ENCODE assay signal across 21 mouse cellular contexts in genomic region chr10:78585606-78586005, GRCm38 (mm10). TPM values are rescaled to one million over a fixed set of nuclear protein-coding genes. Genes with fewer than 3 reads are reported as not detected.
"Had no signal": no experiment of that assay in that cellular context is flagged by ENCODE, and none has a peak within 500 bp of the region (broad histone marks: within the 10 kb centered on the region; RNA-seq: fewer than 3 reads in every experiment).

No protein-coding gene starts in this region.

- H3K4me3 ChIP-seq: layer of hippocampus, adult 2 months; limb, embryonic 10.5 days; limb, embryonic 13.5 days; lung, embryonic 15.5 days had no signal

- H3K9ac ChIP-seq: limb, embryonic 13.5 days; liver, embryonic 14.5 days; liver, postnatal 0 days; lung, embryonic 15.5 days had no signal

- H3K4me2 ChIP-seq: limb, embryonic 13.5 days; lung, embryonic 15.5 days; midbrain, embryonic 11.5 days had no signal

- ATAC-seq: liver, postnatal 0 days had no signal

- H3K27me3 ChIP-seq: limb, embryonic 13.5 days; lung, embryonic 15.5 days had no signal

- DNase-seq: kidney, adult 18-20 months; kidney, adult 9 months; layer of hippocampus, adult 9-11 months; liver; liver, postnatal 0 days; lung, postnatal 10 days; lung, postnatal 36 days; midbrain, embryonic 14.5 days had no signal

- H3K27ac ChIP-seq: kidney, postnatal 0 days; layer of hippocampus, adult 2 months; limb, embryonic 10.5 days; limb, embryonic 13.5 days; liver, embryonic 14.5 days; lung, embryonic 15.5 days; stomach, postnatal 0 days had no signal

- H3K9me3 ChIP-seq: limb, embryonic 10.5 days; limb, embryonic 13.5 days; lung, embryonic 15.5 days had no signal

RNA-seq across cellular contexts. Expression of gene Olfr1357, which starts 32.3 kb away (rescaled TPM):
- polyA plus RNA-seq: kidney, postnatal 0 days; large intestine, adult 2 months; limb, embryonic 10.5 days; limb, embryonic 13.5 days; liver, embryonic 14.5 days; liver, postnatal 0 days; lung, embryonic 15.5 days; midbrain, embryonic 11.5 days; midbrain, embryonic 14.5 days; midbrain, postnatal 0 days; neural tube, embryonic 11.5 days; neural tube, embryonic 14.5 days; stomach, embryonic 14.5 days; stomach, postnatal 0 days had no signal
